Mouse (Mus musculus): ENCODE data around the gene Pde4d.
"Not testable (repeated sequence)": the region's sequence is repeated elsewhere in the genome, so short reads cannot be mapped to it uniquely, and the experiment has no call there.

The Pde4d gene

GRCm38 (mm10) chr13:108715029-108715428 lies 265.3 kb downstream of the Pde4d start:
- no peak for DNase-seq

GRCm38 (mm10) chr13:108722234-108722633 lies 272.5 kb downstream of the Pde4d start:
- peak; percentile 7 to 45 for DNase-seq

- DNase-seq = peak; percentile 77 to 82
Measured at GRCm38 (mm10) chr13:108734356-108734755, 284.6 kb downstream of the Pde4d start.

GRCm38 (mm10) chr13:108751155-108751840 lies 301.6 kb downstream of the Pde4d start:
- no peak for DNase-seq

GRCm38 (mm10) chr13:108757477-108757876 lies 307.7 kb downstream of the Pde4d start:
- no peak for DNase-seq

GRCm38 (mm10) chr13:108758331-108758730 lies 308.6 kb downstream of the Pde4d start:
- no peak for DNase-seq

- no peak for DNase-seq
Measured at GRCm38 (mm10) chr13:108759140-108759539, 309.4 kb downstream of the Pde4d start.

- DNase-seq = no peak
Measured at GRCm38 (mm10) chr13:108763295-108763694, 313.5 kb downstream of the Pde4d start.

- DNase-seq = no peak
Measured at GRCm38 (mm10) chr13:108766020-108766727, 316.4 kb downstream of the Pde4d start.

GRCm38 (mm10) chr13:108769465-108770056 lies 319.8 kb downstream of the Pde4d start:
- no peak for DNase-seq

- DNase-seq = peak; percentile 9 to 10
Measured at GRCm38 (mm10) chr13:108772386-108772785, 322.6 kb downstream of the Pde4d start.

GRCm38 (mm10) chr13:108774981-108775380 lies 325.2 kb downstream of the Pde4d start:
- DNase-seq = no peak

GRCm38 (mm10) chr13:108775882-108776281 lies 326.1 kb downstream of the Pde4d start:
- DNase-seq = no peak

- DNase-seq = not testable (repeated sequence)
Measured at GRCm38 (mm10) chr13:108797620-108798019, 347.9 kb downstream of the Pde4d start.

GRCm38 (mm10) chr13:108809191-108809590 lies 359.4 kb downstream of the Pde4d start:
- no peak for DNase-seq

GRCm38 (mm10) chr13:108812956-108813355 lies 363.2 kb downstream of the Pde4d start:
- peak; percentile 53 to 79 for DNase-seq

- DNase-seq = no peak
Measured at GRCm38 (mm10) chr13:108819846-108820408, 370.2 kb downstream of the Pde4d start.

- DNase-seq = no peak
Measured at GRCm38 (mm10) chr13:108820487-108820886, 370.7 kb downstream of the Pde4d start.

GRCm38 (mm10) chr13:108821270-108821669 lies 371.5 kb downstream of the Pde4d start:
- DNase-seq = no peak

- peak in 1 of 2 experiments; percentile 11 for DNase-seq
Measured at GRCm38 (mm10) chr13:108824638-108825310, 375.0 kb downstream of the Pde4d start.

- no peak for DNase-seq
Measured at GRCm38 (mm10) chr13:108825501-108825900, 375.8 kb downstream of the Pde4d start.

- no peak for DNase-seq
Measured at GRCm38 (mm10) chr13:108834197-108834596, 384.4 kb downstream of the Pde4d start.

GRCm38 (mm10) chr13:108836314-108836713 lies 386.6 kb downstream of the Pde4d start:
- no peak for DNase-seq

Measured in kidney, adult 8-10 months (tissue).